Comparison of ENCODE assay signal across 13 mouse cellular contexts in the genomic region with DNA sequence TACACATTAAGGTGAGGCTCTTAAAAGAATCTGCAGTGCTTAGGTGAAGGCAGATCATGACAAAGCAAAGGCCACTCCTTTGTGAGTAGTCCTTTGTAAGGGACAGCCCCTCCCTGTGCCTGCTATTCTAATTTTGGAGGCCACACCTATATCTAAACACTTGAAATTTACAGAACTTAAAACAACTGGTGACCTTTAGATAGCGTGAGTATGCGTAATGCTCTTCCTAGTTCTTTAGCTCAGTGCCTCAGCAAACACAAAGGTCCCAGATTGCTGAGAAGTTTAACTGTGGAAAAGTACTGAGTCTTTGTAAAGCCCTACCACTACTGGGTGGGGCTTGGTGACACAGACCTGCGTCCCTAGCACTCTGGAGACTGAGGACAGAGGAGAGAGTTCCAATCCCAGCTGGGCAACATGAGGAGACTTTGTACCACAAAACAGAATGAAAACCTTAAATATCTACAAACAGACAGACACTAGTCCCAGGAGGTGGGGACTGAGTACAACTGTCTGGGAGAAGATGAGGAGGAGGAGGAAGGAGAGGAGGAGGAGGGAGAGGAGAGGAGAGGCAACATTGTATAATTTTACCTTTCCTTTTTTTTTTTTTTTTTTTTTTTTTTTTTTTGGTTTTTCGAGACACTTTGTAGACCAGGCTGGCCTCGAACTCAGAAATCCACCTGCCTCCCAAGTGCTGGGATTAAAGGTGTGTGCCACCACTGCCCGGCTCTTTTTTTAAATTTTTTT. TPM values are rescaled to one million over a fixed set of nuclear protein-coding genes. Genes with fewer than 3 reads are reported as not detected.
DNase-seq lines count a peak whose midpoint lies in the region; ATAC-seq and TF ChIP-seq lines count a peak whose summit lies in the region.
"Had no signal": no experiment of that assay in that cellular context is flagged by ENCODE, and none has a peak within 500 bp of the region (broad histone marks: within the 10 kb centered on the region; RNA-seq: fewer than 3 reads in every experiment).

No protein-coding gene starts in this region.

- no peak for TF ChIP-seq CTCF in bone marrow macrophage, adult 2 months (IDR thresholded peaks at IDR 0.05; ENCODE audit: low read depth, low read length)
- TF ChIP-seq CTCF in cerebellum, adult 2 months (IDR thresholded peaks at IDR 0.05; ENCODE audit: borderline replicate concordance, insufficient read depth, low read depth, low read length), result no peak

- ATAC-seq in megakaryocyte progenitor cell, adult 5-6 weeks (replicated peaks; ENCODE audit: poor library complexity), result peak; percentile 43
- ATAC-seq: forebrain, embryonic 13.5 days had no signal

- peaks cover 43% of the 10 kb centered on the region for H3K4me1 ChIP-seq in bone marrow macrophage, adult 2 months (ENCODE audit: control insufficient read depth, insufficient read depth, low read length)
- H3K4me1 ChIP-seq in cerebellum, adult 2 months (ENCODE audit: control insufficient read depth, insufficient read depth, low read length), result no peaks in the 10 kb centered on the region; the same call in 1 of the 2 replicates
- H3K4me1 ChIP-seq: forebrain, embryonic 13.5 days had no signal

- WGBS in cerebellum, adult 2 months, result 89% methylated on average over 6 of the region's 6 CpGs

- no peak overlapping the region for H3K4me3 ChIP-seq in bone marrow macrophage, adult 2 months (ENCODE audit: insufficient read depth, low read length)
- no peak overlapping the region for H3K4me3 ChIP-seq in cerebellum, adult 2 months (replicated peaks; ENCODE audit: insufficient read depth, low read depth, low read length)
- H3K4me3 ChIP-seq: forebrain, embryonic 13.5 days; heart, embryonic 10.5 days had no signal

- peak; percentile 53 for DNase-seq in adrenal gland, adult 2 months
- DNase-seq in adrenal gland, adult 8-10 months, result no peak
- DNase-seq in CD4-positive helper T cell, adult 2 months (ENCODE audit: low read depth, low spot score), result peak; percentile 39
- no peak for DNase-seq in right cerebral cortex, postnatal 10 days (ENCODE audit: low spot score in 2 of 2)
- DNase-seq in cerebellum, adult 2 months, result no peak
- no peak for DNase-seq in urinary bladder, adult 2 months (ENCODE audit: low spot score)
- DNase-seq: B cell, adult 2 months; kidney, adult 8-10 months had no signal

- no peak for TF ChIP-seq POLR2A in bone marrow macrophage, adult 2 months (IDR thresholded peaks at IDR 0.05; ENCODE audit: borderline replicate concordance, low read depth, low read length)
- no peak for TF ChIP-seq POLR2A in cerebellum, adult 2 months (IDR thresholded peaks at IDR 0.05; ENCODE audit: borderline replicate concordance, insufficient read depth, low read length)

- H3K27me3 ChIP-seq in cerebellum, adult 2 months (ENCODE audit: control insufficient read depth, insufficient read depth, low read length), result no peaks in the 10 kb centered on the region; the same call in 1 of the 2 replicates
- H3K27me3 ChIP-seq: forebrain, embryonic 13.5 days had no signal

- H3K27ac ChIP-seq in bone marrow macrophage, adult 2 months (ENCODE audit: insufficient read depth, low read depth, low read length), result peak overlapping the region; percentile 44
- H3K27ac ChIP-seq in cerebellum, adult 2 months (ENCODE audit: insufficient read depth, low read length), result no peak overlapping the region
- H3K27ac ChIP-seq: forebrain, embryonic 13.5 days; heart, embryonic 10.5 days had no signal

RNA-seq across cellular contexts. Expression of gene Plekhg6, which starts 53.3 kb away (rescaled TPM):
- under 1 TPM in 1 of 2 experiments, not detected in 1; 0.21 TPM for total RNA-seq in adrenal gland, adult 2 months (2021)
- 0.02 and 0.11 TPM in 2 replicates for polyA plus RNA-seq in adrenal gland, adult 2 months (2012; rRNA removed)
- total RNA-seq in adrenal gland, adult 8-10 months (2022), result under 1 TPM in 2 of 4 experiments, not detected in 2; 0.09 to 0.19 TPM
- not detected in 2 replicates for polyA plus RNA-seq in bone marrow macrophage, adult 2 months (2012; ENCODE audit: insufficient read depth, insufficient read length, missing spikeins)
- total RNA-seq in megakaryocyte progenitor cell, adult 5-6 weeks (2015), result not detected in 2 replicates
- total RNA-seq in megakaryocyte progenitor cell, adult 5-6 weeks (2017), result not detected in 2 replicates
- 0.06 and 0.10 TPM in 2 replicates for polyA plus RNA-seq in cerebellum, adult 2 months (2012; rRNA removed)
- polyA plus RNA-seq in urinary bladder, adult 2 months (2012; rRNA removed), result 17.5 and 18.7 TPM in 2 replicates
- polyA plus RNA-seq: spleen, adult 2 months had no signal

Comparison
In these comparisons a context has a peak if more than half of its experiments do, and no peak if none do; other contexts are left out.
1. DNase-seq: peak in adrenal gland, adult 2 months (single experiment) and CD4-positive helper T cell, adult 2 months (single experiment); none in adrenal gland, adult 8-10 months (single experiment), right cerebral cortex, postnatal 10 days (0 of 2), cerebellum, adult 2 months (0 of 2) and urinary bladder, adult 2 months (single experiment).
2. RNA of gene Plekhg6, which starts 53.3 kb away (polyA plus RNA-seq): 17.5 to 18.7 TPM in urinary bladder, adult 2 months; 0.02 to 0.11 TPM in adrenal gland, adult 2 months, 0.06 to 0.10 TPM in cerebellum, adult 2 months and not detected in bone marrow macrophage, adult 2 months; every median in the first group is over 10 times any median in the second.